Mouse (Mus musculus): ENCODE data around the gene Trpm1.
"Not testable (repeated sequence)": the region's sequence is repeated elsewhere in the genome, so short reads cannot be mapped to it uniquely, and the experiment has no call there.

The Trpm1 gene

GRCm38 (mm10) chr7:64153535-64153934 is at the start of gene Trpm1:
TSS of gene Trpm1 (plus strand) at chr7:64153835.
- no peak for DNase-seq (ENCODE audit: low read depth in 2 of 2, low spot score in 2 of 2)

GRCm38 (mm10) chr7:64122131-64122715 is 31.4 kb upstream of the Trpm1 start:
- DNase-seq (ENCODE audit: low read depth in 2 of 2, low spot score in 2 of 2) = peak; percentile 27 to 53

- no peak for DNase-seq (ENCODE audit: low read depth in 2 of 2, low spot score in 2 of 2)
Observed at GRCm38 (mm10) chr7:64123721-64124120, 29.9 kb upstream of the Trpm1 start.

- not testable (repeated sequence) for DNase-seq (ENCODE audit: low read depth in 2 of 2, low spot score in 2 of 2)
Observed at GRCm38 (mm10) chr7:64125994-64126393, 27.6 kb upstream of the Trpm1 start.

- no peak for DNase-seq (ENCODE audit: low read depth in 2 of 2, low spot score in 2 of 2)
Observed at GRCm38 (mm10) chr7:64139866-64140265, 13.8 kb upstream of the Trpm1 start.

GRCm38 (mm10) chr7:64141301-64142032 is 12.2 kb upstream of the Trpm1 start:
- peak; percentile 55 to 67 for DNase-seq (ENCODE audit: low read depth in 2 of 2, low spot score in 2 of 2)

- no peak for DNase-seq (ENCODE audit: low read depth in 2 of 2, low spot score in 2 of 2)
Observed at GRCm38 (mm10) chr7:64149337-64149736, 4.3 kb upstream of the Trpm1 start.

- DNase-seq (ENCODE audit: low read depth in 2 of 2, low spot score in 2 of 2) = no peak
Observed at GRCm38 (mm10) chr7:64149747-64150146, 3.9 kb upstream of the Trpm1 start.

- no peak for DNase-seq (ENCODE audit: low read depth in 2 of 2, low spot score in 2 of 2)
Observed at GRCm38 (mm10) chr7:64150436-64151080, 3.1 kb upstream of the Trpm1 start.

- DNase-seq (ENCODE audit: low read depth in 2 of 2, low spot score in 2 of 2) = no peak
Observed at GRCm38 (mm10) chr7:64155226-64155625, 1.6 kb downstream of the Trpm1 start.

GRCm38 (mm10) chr7:64155687-64156086 is 2.1 kb downstream of the Trpm1 start:
- peak in 1 of 2 experiments; percentile 31 for DNase-seq (ENCODE audit: low read depth in 2 of 2, low spot score in 2 of 2)

- no peak for DNase-seq (ENCODE audit: low read depth in 2 of 2, low spot score in 2 of 2)
Observed at GRCm38 (mm10) chr7:64156271-64156911, 2.8 kb downstream of the Trpm1 start.

GRCm38 (mm10) chr7:64156918-64157690 is 3.5 kb downstream of the Trpm1 start:
- no peak for DNase-seq (ENCODE audit: low read depth in 2 of 2, low spot score in 2 of 2)

- peak in 1 of 2 experiments; percentile 43 for DNase-seq (ENCODE audit: low read depth in 2 of 2, low spot score in 2 of 2)
Observed at GRCm38 (mm10) chr7:64158281-64159055, 4.8 kb downstream of the Trpm1 start.

- no peak for DNase-seq (ENCODE audit: low read depth in 2 of 2, low spot score in 2 of 2)
Observed at GRCm38 (mm10) chr7:64159056-64159542, 5.5 kb downstream of the Trpm1 start.

- no peak for DNase-seq (ENCODE audit: low read depth in 2 of 2, low spot score in 2 of 2)
Observed at GRCm38 (mm10) chr7:64159612-64160591, 6.3 kb downstream of the Trpm1 start.

GRCm38 (mm10) chr7:64160737-64161470 is 7.3 kb downstream of the Trpm1 start:
- peak; percentile 51 to 55 for DNase-seq (ENCODE audit: low read depth in 2 of 2, low spot score in 2 of 2)

- no peak for DNase-seq (ENCODE audit: low read depth in 2 of 2, low spot score in 2 of 2)
Observed at GRCm38 (mm10) chr7:64161990-64162389, 8.4 kb downstream of the Trpm1 start.
